Mouse (Mus musculus): ENCODE results near the gene Plcb3.
A peak's percentile ranks its signal among the peaks of the same experiment; 100 is the strongest.

The Plcb3 gene

GRCm38 (mm10) chr19:6920741-6921636 is 55.3 kb downstream of the Plcb3 start:
- DNase-seq (ENCODE audit: low spot score in 2 of 2), result peak; percentile 28 to 47

DNA sequence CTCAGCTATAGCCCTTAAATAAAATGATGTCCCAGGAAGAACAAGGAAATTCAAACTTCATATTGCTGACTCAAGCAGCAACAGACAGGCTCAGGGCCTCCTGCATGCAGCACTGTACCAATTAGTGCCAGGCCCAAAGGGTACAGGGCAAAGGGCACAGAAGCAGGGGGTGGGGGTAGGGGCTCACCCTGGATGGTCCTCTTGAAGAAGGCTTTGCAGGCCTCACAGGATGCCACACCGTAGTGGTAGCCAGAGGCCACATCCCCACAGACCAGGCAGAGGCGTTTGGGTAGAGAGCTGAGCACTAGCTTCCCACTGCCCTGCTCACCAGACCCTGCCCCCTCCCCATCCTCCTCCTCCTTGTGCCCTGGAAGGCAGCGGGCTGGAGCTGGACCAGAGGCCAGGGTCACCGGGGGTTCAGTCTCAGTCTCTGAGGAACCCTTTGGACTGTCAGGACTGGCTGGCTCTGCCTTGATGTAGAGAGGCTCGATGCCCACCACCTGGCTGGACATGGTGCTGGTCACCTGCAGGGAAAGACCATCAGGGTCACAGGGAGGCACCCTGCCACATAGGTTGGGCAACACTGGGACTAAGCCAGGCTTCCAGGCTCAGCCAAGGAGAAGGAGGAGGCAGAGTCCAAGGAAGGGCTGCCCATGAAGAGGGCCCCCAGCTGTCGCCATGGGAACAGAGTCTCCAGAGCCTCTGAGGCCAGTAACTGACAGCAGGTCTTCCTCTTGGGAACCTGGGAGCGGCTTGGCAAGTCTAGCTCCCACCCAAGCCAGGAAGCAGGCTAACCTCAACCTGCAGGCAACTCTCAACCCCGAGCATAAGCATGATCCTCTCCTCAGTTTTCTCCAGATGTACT is 56.2 kb downstream of the Plcb3 start:
- DNase-seq (ENCODE audit: low spot score in 2 of 2), result no peak

DNA sequence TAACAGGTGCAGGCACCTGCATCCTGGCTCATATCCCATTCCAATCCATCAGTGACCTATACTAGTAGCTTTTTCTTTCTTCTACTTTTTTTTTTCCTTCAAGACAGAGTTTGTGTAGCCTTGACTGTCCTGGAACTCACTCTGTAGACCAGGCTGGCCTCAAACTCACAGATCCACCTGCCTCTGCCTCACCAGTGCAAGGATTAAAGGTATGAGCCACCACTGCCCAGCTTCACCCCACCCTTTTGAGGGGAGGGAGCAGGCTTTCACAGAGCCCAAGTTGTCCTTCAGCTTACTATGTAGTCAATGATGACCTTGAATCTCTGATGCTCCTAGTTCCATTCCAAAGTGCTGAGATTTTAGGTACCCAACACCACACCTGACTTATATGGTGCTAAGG is 56.8 kb downstream of the Plcb3 start:
- DNase-seq (ENCODE audit: low spot score in 2 of 2), result no peak

DNA sequence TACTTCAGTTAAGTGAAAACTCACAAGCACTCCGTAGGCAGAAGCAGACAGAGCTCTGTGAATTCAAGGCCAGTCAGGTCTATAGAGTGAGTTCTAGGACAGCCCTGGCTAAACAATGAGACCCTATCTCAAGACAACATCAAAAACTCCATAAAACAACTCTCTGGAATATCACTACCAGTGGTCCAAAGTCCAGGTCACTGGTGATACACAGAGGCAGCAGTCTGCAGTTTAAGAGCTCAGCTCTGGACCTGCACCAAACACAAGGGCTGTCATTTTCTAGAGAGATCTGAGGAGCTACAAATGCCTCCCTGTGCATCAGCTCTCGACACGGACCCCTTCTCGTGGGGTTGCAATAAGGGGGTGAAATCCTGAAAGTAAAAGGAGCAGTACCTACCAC is 57.9 kb downstream of the Plcb3 start:
- DNase-seq (ENCODE audit: low spot score in 2 of 2), result no peak

- DNase-seq (ENCODE audit: low spot score in 2 of 2), result no peak
Observed at GRCm38 (mm10) chr19:6916496-6916895, 59.8 kb downstream of the Plcb3 start.

- no peak for DNase-seq (ENCODE audit: low spot score in 2 of 2)
Observed at GRCm38 (mm10) chr19:6915276-6915675, 61.0 kb downstream of the Plcb3 start.

- no peak for DNase-seq (ENCODE audit: low spot score in 2 of 2)
Observed at GRCm38 (mm10) chr19:6914540-6914939, 61.7 kb downstream of the Plcb3 start.

- DNase-seq (ENCODE audit: low spot score in 2 of 2), result no peak
Observed at GRCm38 (mm10) chr19:6913991-6914390, 62.3 kb downstream of the Plcb3 start.

DNA sequence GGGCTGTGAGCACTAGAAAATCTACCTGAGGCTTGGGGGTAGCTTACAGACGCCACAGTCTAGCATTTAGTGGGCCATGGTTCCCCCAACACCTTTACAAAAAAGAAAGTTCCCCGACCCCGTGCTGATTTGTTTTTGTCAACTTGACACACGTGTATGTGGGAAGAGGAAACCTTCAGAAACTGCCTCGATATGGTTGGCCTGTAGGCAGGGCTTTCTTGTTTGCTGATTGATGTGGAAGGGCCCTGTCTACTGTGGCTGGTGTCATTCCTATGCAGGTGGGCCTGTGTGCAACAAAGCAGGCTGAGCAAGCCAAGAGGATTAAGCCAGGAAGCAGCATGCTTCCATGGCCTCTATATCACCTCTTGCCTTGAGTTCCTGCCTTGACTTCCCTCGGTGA is 63.2 kb downstream of the Plcb3 start:
- no peak for DNase-seq (ENCODE audit: low spot score in 2 of 2)

- DNase-seq (ENCODE audit: low spot score in 2 of 2), result no peak
Observed at GRCm38 (mm10) chr19:6912205-6912970, 63.9 kb downstream of the Plcb3 start.

- DNase-seq (ENCODE audit: low spot score in 2 of 2), result no peak
Observed at GRCm38 (mm10) chr19:6911101-6912074, 64.9 kb downstream of the Plcb3 start.

DNA sequence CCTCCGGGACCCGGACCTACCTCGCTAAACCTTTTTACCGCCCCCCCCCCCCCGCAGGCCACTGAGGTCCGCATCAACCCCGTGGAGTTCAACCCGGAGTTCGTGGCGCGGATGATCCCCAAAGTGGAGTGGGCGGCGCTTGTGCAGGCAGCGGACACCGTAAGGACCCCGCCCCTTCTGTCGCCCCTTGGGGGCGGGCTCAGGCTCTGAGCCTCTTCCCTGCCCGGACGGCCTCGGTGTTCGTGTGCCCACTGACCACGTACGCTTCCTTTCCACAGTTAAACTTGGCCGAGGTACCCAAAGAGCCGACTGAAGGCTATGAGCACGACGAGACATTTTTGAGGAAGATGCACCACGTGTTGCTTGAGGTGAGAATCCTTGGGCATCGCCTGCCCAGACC is 66.0 kb downstream of the Plcb3 start:
- DNase-seq (ENCODE audit: low spot score in 2 of 2), result peak in 1 of 2 experiments; percentile 35

GRCm38 (mm10) chr19:6909507-6910289 is 66.6 kb downstream of the Plcb3 start, which contains the start of the genes Trmt112 and Prdx5:
TSS of gene Trmt112 (plus strand) at chr19:6909698.
TSS of gene Prdx5 (minus strand) at chr19:6910106.
- peak; percentile 69 to 76 for DNase-seq (ENCODE audit: low spot score in 2 of 2)

DNA sequence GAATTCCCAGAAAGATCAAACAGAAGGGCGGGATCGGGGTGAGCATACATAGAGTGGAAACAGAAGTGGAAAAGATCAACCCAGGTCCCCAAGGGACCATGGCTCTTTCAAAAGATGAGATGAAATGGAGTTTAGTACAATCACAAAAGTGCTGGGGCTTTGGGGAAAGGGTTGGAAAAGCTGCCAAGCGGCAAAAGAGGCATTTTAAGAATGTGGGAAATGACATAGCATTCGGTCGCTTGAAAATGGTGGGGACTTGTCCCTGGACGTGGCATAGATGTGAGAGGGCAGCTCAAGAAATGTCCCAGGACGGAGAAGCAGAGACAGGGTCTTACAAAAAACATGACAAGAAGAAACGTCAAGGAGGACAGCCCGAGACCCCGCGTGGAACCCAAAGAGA is 67.2 kb downstream of the Plcb3 start:
- no peak for DNase-seq (ENCODE audit: low spot score in 2 of 2)

DNA sequence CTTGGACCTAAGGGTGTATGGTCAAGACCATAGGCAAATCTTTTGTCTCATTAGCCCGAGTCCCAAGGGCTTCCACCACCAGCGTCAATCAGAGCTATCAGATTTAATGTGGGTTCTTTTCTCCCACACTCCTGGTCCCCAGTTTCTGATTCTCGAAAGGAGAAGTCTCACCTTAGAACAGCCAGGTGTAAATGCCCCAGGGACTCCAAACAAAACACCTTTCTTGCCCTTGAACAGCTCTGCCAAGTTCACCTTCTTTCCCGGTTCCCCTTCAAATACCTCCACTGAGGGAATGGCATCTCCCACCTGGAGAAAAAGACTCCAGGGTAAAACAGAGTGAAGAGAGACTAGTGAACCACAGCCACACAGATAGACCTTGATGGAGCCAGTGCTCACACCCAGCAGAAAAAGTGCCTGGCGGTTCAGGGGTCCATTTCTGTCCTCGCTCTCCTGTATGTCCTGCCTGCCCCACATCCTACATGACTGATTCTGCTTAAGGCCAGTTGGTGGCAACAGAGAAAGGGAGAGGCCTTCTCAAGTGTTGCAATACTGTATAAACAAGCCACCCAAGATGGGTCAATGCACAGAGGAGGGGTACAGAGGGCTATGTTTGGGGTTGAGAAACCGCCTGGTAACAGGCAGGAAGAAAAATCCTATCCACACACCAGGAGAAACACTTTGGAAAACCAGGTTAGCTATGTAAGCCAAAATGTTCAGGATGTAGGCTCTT is 68.3 kb downstream of the Plcb3 start:
- DNase-seq (ENCODE audit: low spot score in 2 of 2), result no peak

GRCm38 (mm10) chr19:6907094-6907493 is 69.2 kb downstream of the Plcb3 start:
- DNase-seq (ENCODE audit: low spot score in 2 of 2), result no peak

DNA sequence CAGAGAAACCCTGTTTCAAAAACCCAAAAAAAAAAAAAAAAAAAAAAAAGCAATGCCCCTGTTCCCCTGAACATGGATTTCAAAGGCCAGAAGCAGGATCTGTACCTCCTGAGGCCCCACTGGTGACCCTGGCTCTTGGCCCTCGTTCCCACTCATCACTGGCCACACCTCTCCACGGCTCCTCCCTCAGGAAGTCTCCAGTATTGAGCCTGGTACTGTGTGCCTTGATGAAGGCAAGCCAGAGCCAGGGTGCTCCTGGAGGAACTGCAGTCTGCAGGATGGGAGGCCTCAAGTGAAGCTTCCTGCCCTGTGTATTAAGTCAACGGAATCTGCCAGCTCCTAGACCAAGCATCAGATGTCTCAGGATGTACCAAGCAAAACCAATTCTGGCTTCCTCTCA is 70.1 kb downstream of the Plcb3 start:
- no peak for DNase-seq (ENCODE audit: low spot score in 2 of 2)

DNA sequence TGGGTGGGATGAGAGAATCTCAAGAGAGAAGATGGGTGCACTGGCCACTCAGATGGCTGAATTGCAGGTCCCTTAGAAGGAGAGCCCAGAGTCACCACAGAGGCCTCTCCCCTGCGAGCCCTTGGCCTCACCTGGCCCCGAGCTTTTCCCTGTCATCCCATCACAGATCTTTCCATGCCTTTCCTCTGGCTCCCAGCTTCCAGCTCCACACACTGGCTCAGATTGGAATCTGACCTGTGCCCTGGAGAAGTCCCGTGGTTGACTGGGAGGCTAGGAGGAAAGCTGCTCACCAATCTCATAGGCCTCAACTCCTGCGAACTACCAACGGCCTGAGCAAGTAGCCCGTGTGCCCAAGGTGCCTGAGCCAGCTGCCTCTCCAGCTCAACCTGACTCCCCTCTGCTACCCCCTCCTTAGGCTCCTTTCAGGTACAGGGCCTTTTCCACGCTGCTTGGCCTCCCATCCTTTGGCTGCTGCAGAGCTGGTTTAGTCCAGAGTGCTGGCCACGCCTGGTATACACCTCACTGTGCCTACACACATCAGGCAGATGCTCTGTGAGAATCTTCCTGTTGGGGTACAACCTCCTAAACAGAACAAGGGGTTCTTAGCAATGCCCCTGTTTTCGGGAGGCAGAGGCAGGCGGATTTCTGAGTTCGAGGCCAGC is 70.6 kb downstream of the Plcb3 start:
- no peak for DNase-seq (ENCODE audit: low spot score in 2 of 2)

DNA sequence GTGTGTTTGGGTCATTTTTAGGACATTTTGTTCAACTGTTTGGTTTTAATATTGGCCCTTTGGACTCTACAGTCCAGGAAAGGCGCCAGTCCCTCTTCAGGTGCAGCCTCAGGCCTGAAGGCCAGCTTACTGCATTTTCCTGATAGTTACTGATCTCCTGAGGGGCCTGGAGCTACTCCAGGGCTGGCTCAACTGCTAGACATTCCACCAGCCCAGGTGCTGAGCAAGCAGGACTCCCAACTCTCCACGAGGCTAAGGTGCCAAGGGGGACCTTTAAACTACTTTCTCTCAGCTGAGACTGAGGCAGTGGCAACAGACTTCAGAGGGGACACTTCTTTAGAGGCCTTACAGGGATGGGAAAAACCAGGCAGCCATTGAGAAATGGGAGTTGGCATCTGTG is 71.4 kb downstream of the Plcb3 start:
- no peak for DNase-seq (ENCODE audit: low spot score in 2 of 2)

Measured in spleen, postnatal 14 days (tissue).